Mouse (Mus musculus) CH12.LX (cell line): ENCODE results near the gene Gm10160. TPM values are rescaled to one million over a fixed set of nuclear protein-coding genes. Genes with fewer than 3 reads are reported as not detected.

Experiments
- DNase-seq: peaks from one replicate; pipeline ENCODE4 v3.0.0-alpha.2; 2013; ENCODE audit errors: extremely low read depth
- H3K27ac ChIP-seq: 2 replicates; pipeline ENCODE4 v1.5.1; 2012; ENCODE audit warnings: low read depth, mild to moderate bottlenecking, control low read depth, moderate library complexity; ENCODE audit not compliant: insufficient read depth
- H3K27me3 ChIP-seq: replicated peaks from 2 replicates; pipeline ENCODE3; 2012; ENCODE audit warnings: inconsistent platforms
- H3K36me3 ChIP-seq, 2 experiments: replicated peaks in 1 of 2; 2 replicates each; pipeline versions ENCODE3 to v1.6.1; 2012; ENCODE audit warnings: inconsistent platforms in 1 of 2, low read length in 1 of 2, mild to moderate bottlenecking in 1 of 2, mixed read lengths in 1 of 2, moderate library complexity in 1 of 2; ENCODE audit not compliant: control insufficient read depth in 1 of 2, insufficient read depth in 1 of 2
- H3K4me1 ChIP-seq, 2 experiments: 2 replicates each; pipeline ENCODE4 v1.6.1; 2012; ENCODE audit warnings: inconsistent platforms in 1 of 2, moderate library complexity in 1 of 2; ENCODE audit not compliant: insufficient read depth in 2 of 2, control insufficient read depth in 1 of 2
- H3K4me2 ChIP-seq: 2 replicates; pipeline ENCODE4 v1.6.1; 2012; ENCODE audit warnings: low read depth, mild to moderate bottlenecking, control low read depth; ENCODE audit not compliant: poor library complexity, insufficient read depth, severe bottlenecking
- H3K4me3 ChIP-seq, 3 experiments: fragments of 150-350 bp in 1 of 3; sonication (generic) in 1 of 3; replicated peaks in 1 of 3; 2 replicates each; pipeline versions ENCODE3 to v1.5.1; 2011 to 2012; ENCODE audit warnings: low read depth in 2 of 3, low read length in 2 of 3, mild to moderate bottlenecking in 2 of 3, moderate library complexity in 2 of 3, control low read depth in 1 of 3, improper control_type of control experiment in 1 of 3, inconsistent platforms in 1 of 3, mixed read lengths in 1 of 3; ENCODE audit not compliant: poor library complexity in 1 of 3
- H3K79me2 ChIP-seq: replicated peaks from 2 replicates; pipeline ENCODE4 v1.6.1; 2012; ENCODE audit warnings: mild to moderate bottlenecking, moderate library complexity; ENCODE audit not compliant: control insufficient read depth, poor library complexity, insufficient read depth, severe bottlenecking; ENCODE audit errors: extremely low read depth
- H3K9ac ChIP-seq: 2 replicates; pipeline ENCODE4 v1.6.1; 2012; ENCODE audit warnings: low read depth, mild to moderate bottlenecking, control low read depth, moderate library complexity; ENCODE audit not compliant: insufficient read depth
- H3K9me3 ChIP-seq: replicated peaks from 2 replicates; pipeline ENCODE3; 2012; ENCODE audit warnings: low read length, inconsistent platforms, mixed read lengths
- BHLHE40 ChIP-seq: IDR thresholded peaks from 2 replicates; pipeline ENCODE4 v1.6.1; 2011; ENCODE audit warnings: mild to moderate bottlenecking, low read depth, low read length, improper control_type of control experiment
- CHD2 ChIP-seq: IDR thresholded peaks from 2 replicates; pipeline ENCODE4 v1.6.1; 2011; ENCODE audit warnings: low read length, improper control_type of control experiment
- ELF1 ChIP-seq: IDR thresholded peaks from 2 replicates; pipeline ENCODE4 v1.6.1; 2014; ENCODE audit warnings: low read depth, mild to moderate bottlenecking, inconsistent platforms, low read length, improper control_type of control experiment
- GABPA ChIP-seq: IDR thresholded peaks from 2 replicates; pipeline ENCODE4 v1.6.1; 2012; ENCODE audit warnings: low read depth, low read length, improper control_type of control experiment, inconsistent platforms; ENCODE audit not compliant: insufficient replicate concordance
- IRF4 ChIP-seq: IDR thresholded peaks from 2 replicates; pipeline ENCODE4 v1.6.1; 2014; ENCODE audit warnings: low read depth, mild to moderate bottlenecking, inconsistent platforms, low read length, improper control_type of control experiment
- JUND ChIP-seq: conservative IDR thresholded peaks from 2 replicates; pipeline ENCODE4 v1.6.1; 2011; ENCODE audit warnings: low read depth, low read length, improper control_type of control experiment
- KAT2A ChIP-seq: IDR thresholded peaks from 2 replicates; pipeline ENCODE4 v1.6.1; 2012; ENCODE audit warnings: low read length, improper control_type of control experiment, inconsistent platforms; ENCODE audit not compliant: insufficient replicate concordance
- MEF2A ChIP-seq: IDR thresholded peaks from 2 replicates; pipeline ENCODE4 v1.6.1; 2014; ENCODE audit warnings: low read depth, mild to moderate bottlenecking, inconsistent platforms, low read length, improper control_type of control experiment, borderline replicate concordance
- MXI1 ChIP-seq: IDR thresholded peaks from 2 replicates; pipeline ENCODE4 v1.6.1; 2011; ENCODE audit warnings: mild to moderate bottlenecking, low read depth, low read length, improper control_type of control experiment
- MYC ChIP-seq: IDR thresholded peaks from 2 replicates; pipeline ENCODE4 v1.6.1; 2011; ENCODE audit warnings: low read depth, mild to moderate bottlenecking, improper control_type of control experiment, low read length
- RCOR1 ChIP-seq: conservative IDR thresholded peaks from 2 replicates; pipeline ENCODE4 v1.6.1; 2012; ENCODE audit warnings: low read depth, mild to moderate bottlenecking, inconsistent platforms, low read length, improper control_type of control experiment
- TBP ChIP-seq: conservative IDR thresholded peaks from 2 replicates; pipeline ENCODE4 v1.6.1; 2011; ENCODE audit warnings: low read depth, low read length, improper control_type of control experiment
- UBTF ChIP-seq: IDR thresholded peaks from 2 replicates; pipeline ENCODE4 v1.6.1; 2012; ENCODE audit warnings: low read depth, mild to moderate bottlenecking, inconsistent platforms, low read length, improper control_type of control experiment, moderate library complexity
- USF1 ChIP-seq: IDR thresholded peaks from 2 replicates; pipeline ENCODE4 v1.6.1; 2014; ENCODE audit warnings: low read depth, mild to moderate bottlenecking, inconsistent platforms, low read length, improper control_type of control experiment
- ZC3H11A ChIP-seq: IDR thresholded peaks from 2 replicates; pipeline ENCODE4 v1.6.1; 2012; ENCODE audit warnings: low read depth, mild to moderate bottlenecking, inconsistent platforms, low read length, improper control_type of control experiment
- ZKSCAN1 ChIP-seq: IDR thresholded peaks from 2 replicates; pipeline ENCODE4 v1.6.1; 2012; ENCODE audit warnings: low read depth, inconsistent platforms, low read length, improper control_type of control experiment, borderline replicate concordance
- ZMIZ1 ChIP-seq: IDR thresholded peaks from 2 replicates; pipeline ENCODE4 v1.6.1; 2012; ENCODE audit warnings: low read depth, mild to moderate bottlenecking, inconsistent platforms, low read length, improper control_type of control experiment
- dilution Hi-C: fragments of 300-500 bp; cut with MboI; formaldehyde crosslinking; loops from 2 replicates; pipeline ENCODE4 v1.14.3; 2020; ENCODE audit warnings: low sequenced_read_pairs; ENCODE audit not compliant: extremely low pct_unique_long_range_greater_than_20kb, extremely low pct_ligation_motif_present
- in situ Hi-C: fragments of 300-500 bp; cut with MboI; formaldehyde crosslinking; loops from 3 replicates; pipeline ENCODE4 v1.14.3; 2019; ENCODE audit warnings: low sequenced_read_pairs, low pct_ligation_motif_present, low pct_unique_long_range_greater_than_20kb, mixed read lengths
- polyA plus RNA-seq: library from polyadenylated mRNA; unstranded; fragments of >175 nt; gene quantifications from 2 replicates; pipeline ENCODE4 v1.2.1, GENCODE M21; 2012; ENCODE audit warnings: low read depth; ENCODE audit not compliant: insufficient read length
- total RNA-seq, 2 experiments: library from RNA; depleted of rRNA; stranded (reverse); fragments of 300-350 nt in 1 of 2; fragments of >200 nt in 1 of 2; gene quantifications; 2 replicates each; pipeline ENCODE4 v1.2.3; 2012 to 2014

Gm10160 gene
- total and polyA plus RNA-seq, 3 experiments, result not detected

DNA sequence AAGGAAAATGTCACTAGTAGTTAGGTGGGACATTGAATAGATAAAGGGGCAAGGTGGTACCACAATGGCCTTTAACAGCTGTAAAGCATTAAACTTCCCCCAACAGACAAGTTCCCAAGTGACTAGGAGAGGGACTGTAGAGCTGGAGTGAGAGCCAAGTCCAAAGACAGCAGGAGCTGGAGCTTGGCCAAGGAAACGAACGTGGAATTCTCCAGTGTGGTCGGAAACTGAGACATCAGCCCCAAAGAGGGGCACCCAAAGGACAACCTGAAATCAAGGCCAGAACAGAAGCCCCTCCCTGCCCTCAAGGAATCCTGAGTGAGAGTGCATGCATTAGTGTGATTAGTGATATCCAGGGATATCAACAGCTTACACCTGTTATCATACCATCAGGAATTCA is 30.2 kb downstream of the Gm10160 start:
- Histone ChIP-seq H3K4me3 (no peak overlapping the region), H3K79me2 (peaks cover 52% of the 10 kb centered on the region), H3K9me3 (no peaks in the 10 kb centered on the region), H3K9ac (no peak overlapping the region), H3K4me2 (no peak overlapping the region), H3K27me3 (no peaks in the 10 kb centered on the region), H3K27ac (no peak overlapping the region), H3K4me1 (peaks cover 8 to 38% of the 10 kb centered on the region in 2 experiments), H3K36me3 (peaks cover 0 to 17% of the 10 kb centered on the region in 2 experiments)
- dilution Hi-C loops, result no loop called here
- in situ Hi-C loops, result no loop called here
- TF ChIP-seq IRF4 (no peak), BHLHE40 (no peak), ZKSCAN1 (no peak), MEF2A (no peak), KAT2A (no peak), RCOR1 (no peak), USF1 (no peak), MXI1 (no peak), ZC3H11A (no peak), ZMIZ1 (no peak), JUND (no peak), CHD2 (no peak), UBTF (no peak), ELF1 (no peak), GABPA (no peak), MYC (no peak), TBP (no peak)
- no peak for DNase-seq

DNA sequence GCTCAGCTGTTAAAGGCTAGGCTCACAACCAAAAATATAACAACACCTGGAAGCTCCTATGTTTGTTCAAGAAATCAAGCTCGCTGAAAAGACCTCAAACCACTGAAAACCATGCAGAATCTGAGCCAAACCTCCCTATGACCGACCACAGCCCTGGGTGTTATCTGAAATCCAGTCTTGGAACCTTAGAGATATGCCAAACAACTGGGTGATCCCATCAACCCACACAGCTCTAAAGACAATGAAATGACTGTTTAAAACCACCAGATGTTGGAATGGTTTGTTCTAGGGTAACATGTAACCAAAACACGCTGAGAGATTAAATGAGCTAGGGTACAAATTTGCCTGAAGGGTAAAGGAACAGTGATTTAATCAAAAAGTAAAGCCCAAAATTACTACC is 30.7 kb downstream of the Gm10160 start:
- H3K27me3 ChIP-seq, result no peaks in the 10 kb centered on the region
- peaks cover 6 to 37% of the 10 kb centered on the region in 2 experiments for H3K4me1 ChIP-seq
- no peak overlapping the region for H3K27ac ChIP-seq
- no peak overlapping the region for H3K9ac ChIP-seq
- no peak overlapping the region for H3K4me3 ChIP-seq
- peaks cover 0 to 17% of the 10 kb centered on the region in 2 experiments for H3K36me3 ChIP-seq
- dilution Hi-C loops (no loop called here), in situ Hi-C loops (no loop called here)
- no peaks in the 10 kb centered on the region for H3K9me3 ChIP-seq
- DNase-seq, result no peak
- no peak overlapping the region for H3K4me2 ChIP-seq
- H3K79me2 ChIP-seq, result peaks cover 53% of the 10 kb centered on the region
- TF ChIP-seq GABPA (no peak), MYC (no peak)
